Mouse (Mus musculus) erythroblast, adult 5-6 weeks (primary cell): ENCODE data around the gene Rbfox3. TPM values are rescaled to one million over a fixed set of nuclear protein-coding genes. Genes with fewer than 3 reads are reported as not detected.
"Not testable (repeated sequence)": the region's sequence is repeated elsewhere in the genome, so short reads cannot be mapped to it uniquely, and the experiment has no call there.

ENCODE experiments used
- ATAC-seq: replicated peaks from 2 replicates; pipeline ENCODE4 v1.8.0; 2016; ENCODE audit warnings: moderate number of reproducible peaks, mild to moderate bottlenecking, moderate TSS enrichment, inconsistent platforms; ENCODE audit not compliant: poor library complexity, low FRiP score, severe bottlenecking
- total RNA-seq, 2 experiments: library from RNA; stranded (forward) in 1 of 2; stranded (reverse) in 1 of 2; fragments of 150-400 nt in 1 of 2; fragments of 200-764, 138-1000 nt in 1 of 2; gene quantifications; 2 replicates each; pipeline versions ENCODE4 v1.2.3 to v1.2.4; 2015 to 2017; ENCODE audit warnings: low replicate concordance in 2 of 2

The Rbfox3 gene
- total RNA-seq, 2 experiments from 2014 or later, result not detected

- ATAC-seq, result no peak
These were observed 74.5 kb downstream of the Rbfox3 start for GRCm38 (mm10) chr11:118836889-118837288.

GRCm38 (mm10) chr11:118832793-118833481, 78.5 kb downstream of the Rbfox3 start:
- no peak for ATAC-seq

- ATAC-seq, result no peak
These were observed 79.7 kb downstream of the Rbfox3 start for GRCm38 (mm10) chr11:118831730-118832129.

GRCm38 (mm10) chr11:118825280-118826094, 85.9 kb downstream of the Rbfox3 start:
- ATAC-seq, result no peak

- ATAC-seq, result no peak
These were observed 90.0 kb downstream of the Rbfox3 start for GRCm38 (mm10) chr11:118821353-118821752.

- ATAC-seq, result no peak
These were observed 92.9 kb downstream of the Rbfox3 start for GRCm38 (mm10) chr11:118818528-118818927.

- no peak for ATAC-seq
These were observed 96.3 kb downstream of the Rbfox3 start for GRCm38 (mm10) chr11:118815118-118815517.

- no peak for ATAC-seq
These were observed 97.5 kb downstream of the Rbfox3 start for GRCm38 (mm10) chr11:118813942-118814341.

GRCm38 (mm10) chr11:118811404-118811803, 100.0 kb downstream of the Rbfox3 start:
- ATAC-seq, result no peak

- no peak for ATAC-seq
These were observed 103.9 kb downstream of the Rbfox3 start for GRCm38 (mm10) chr11:118807511-118807910.

GRCm38 (mm10) chr11:118794856-118795602, 116.4 kb downstream of the Rbfox3 start:
- ATAC-seq, result no peak

- ATAC-seq, result no peak
These were observed 117.8 kb downstream of the Rbfox3 start for GRCm38 (mm10) chr11:118793639-118794021.

- ATAC-seq, result no peak
These were observed 118.3 kb downstream of the Rbfox3 start for GRCm38 (mm10) chr11:118792916-118793638.

- ATAC-seq, result no peak
These were observed 119.1 kb downstream of the Rbfox3 start for GRCm38 (mm10) chr11:118792163-118792915.

- no peak for ATAC-seq
These were observed 120.0 kb downstream of the Rbfox3 start for GRCm38 (mm10) chr11:118791391-118791790.

GRCm38 (mm10) chr11:118788091-118788490, 123.3 kb downstream of the Rbfox3 start:
- ATAC-seq, result no peak

- ATAC-seq, result no peak
These were observed 128.7 kb downstream of the Rbfox3 start for GRCm38 (mm10) chr11:118782677-118783076.

GRCm38 (mm10) chr11:118775753-118776152, 135.6 kb downstream of the Rbfox3 start:
- ATAC-seq, result no peak

- not testable (repeated sequence) for ATAC-seq
These were observed 136.6 kb downstream of the Rbfox3 start for GRCm38 (mm10) chr11:118774777-118775176.
